Mouse (Mus musculus) left cerebral cortex, postnatal 14 days (tissue): ENCODE results near the gene Arl6ip5. TPM values are rescaled to one million over a fixed set of nuclear protein-coding genes. Genes with fewer than 3 reads are reported as not detected.
"Not testable (repeated sequence)": the region's sequence is repeated elsewhere in the genome, so short reads cannot be mapped to it uniquely, and the experiment has no call there.

Experiments used
- DNase-seq, 2 experiments: peaks; one replicate each; pipeline ENCODE4 v3.0.0; 2021 to 2022; ENCODE audit warnings: low spot score in 2 of 2, mixed read lengths in 1 of 2
- intact Hi-C: fragments of 180-260 bp; cut with DNase I; formaldehyde crosslinking; loops from one replicate; pipeline ENCODE4 v1.15.1; 2025
- total RNA-seq, 2 experiments: library from RNA; stranded (reverse); gene quantifications; 2 replicates each; pipeline ENCODE4 v1.2.3; 2021

The Arl6ip5 gene
- total RNA-seq, 2 experiments from 2014 or later: 168 to 174 TPM

GRCm38 (mm10) chr6:97263750-97264149, 53.3 kb downstream of the Arl6ip5 start:
- intact Hi-C loops, DNase-seq: not testable (repeated sequence)

GRCm38 (mm10) chr6:97265240-97265639, 54.8 kb downstream of the Arl6ip5 start:
- no peak for DNase-seq
- intact Hi-C loops: no loop called here

- DNase-seq: no peak
- intact Hi-C loops: no loop called here
Measured at GRCm38 (mm10) chr6:97265705-97266104, 55.2 kb downstream of the Arl6ip5 start.

DNA sequence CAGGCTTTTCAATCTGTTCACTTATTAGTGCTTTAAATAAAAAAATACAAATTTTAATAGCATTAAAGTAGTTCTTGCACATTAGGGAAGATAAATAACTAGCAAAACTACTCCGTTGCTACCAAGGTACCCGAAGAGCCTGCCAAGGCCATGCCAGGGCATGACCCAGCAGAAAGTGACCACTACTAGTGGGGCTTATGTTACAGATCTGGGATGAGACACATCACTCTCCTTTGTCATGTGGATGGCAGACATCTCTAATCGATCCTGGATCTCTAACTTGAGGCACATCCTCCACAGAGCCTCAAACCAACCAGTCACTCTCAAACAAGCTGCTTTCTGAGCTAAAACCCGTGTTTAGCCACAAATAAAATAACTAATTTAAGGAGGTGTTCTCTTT, 56.2 kb downstream of the Arl6ip5 start:
- no peak for DNase-seq
- intact Hi-C loops: no loop called here

DNA sequence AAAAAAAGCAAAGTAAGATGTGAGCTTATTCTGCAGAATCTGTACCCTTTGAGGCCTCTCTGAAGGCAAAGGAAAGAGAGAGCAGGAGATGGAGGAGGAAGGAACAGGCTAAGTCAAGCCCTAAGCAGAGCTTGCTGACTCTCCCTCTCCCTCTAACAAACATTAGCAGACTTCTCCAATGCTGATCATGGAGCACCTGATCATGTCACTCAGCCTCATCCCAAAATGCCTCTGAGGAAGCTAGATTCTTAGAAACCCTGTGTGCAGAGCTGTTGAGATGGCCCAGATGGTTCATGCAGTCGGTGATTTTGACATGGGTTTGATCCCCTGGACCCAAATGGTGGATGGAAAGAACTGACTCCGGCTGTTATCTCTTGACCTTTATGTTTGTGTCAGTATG, 56.6 kb downstream of the Arl6ip5 start:
- no peak for DNase-seq
- intact Hi-C loops: no loop called here

DNA sequence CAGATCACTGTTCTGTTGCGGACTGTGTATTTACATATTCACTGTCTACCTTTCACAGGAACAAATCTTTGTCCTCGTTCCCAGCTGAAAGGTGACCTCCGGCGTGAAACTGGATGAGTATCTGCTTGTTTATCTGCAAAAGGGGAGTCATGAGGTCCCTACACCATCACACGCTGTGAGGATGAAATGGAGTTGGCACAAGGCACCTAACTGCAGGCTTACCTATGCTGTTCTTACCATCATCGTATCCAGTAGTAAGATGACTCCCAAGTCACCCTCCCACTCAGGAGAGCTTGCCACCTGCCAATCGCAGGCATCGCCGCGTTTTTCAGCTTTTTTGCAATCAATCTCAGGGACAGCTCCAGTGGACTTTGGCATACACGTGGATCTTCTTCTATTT, 59.1 kb downstream of the Arl6ip5 start:
- DNase-seq: no peak
- intact Hi-C loops: no loop called here

- no peak for DNase-seq
- intact Hi-C loops: no loop called here
Measured at GRCm38 (mm10) chr6:97272349-97272748, 61.9 kb downstream of the Arl6ip5 start.

DNA sequence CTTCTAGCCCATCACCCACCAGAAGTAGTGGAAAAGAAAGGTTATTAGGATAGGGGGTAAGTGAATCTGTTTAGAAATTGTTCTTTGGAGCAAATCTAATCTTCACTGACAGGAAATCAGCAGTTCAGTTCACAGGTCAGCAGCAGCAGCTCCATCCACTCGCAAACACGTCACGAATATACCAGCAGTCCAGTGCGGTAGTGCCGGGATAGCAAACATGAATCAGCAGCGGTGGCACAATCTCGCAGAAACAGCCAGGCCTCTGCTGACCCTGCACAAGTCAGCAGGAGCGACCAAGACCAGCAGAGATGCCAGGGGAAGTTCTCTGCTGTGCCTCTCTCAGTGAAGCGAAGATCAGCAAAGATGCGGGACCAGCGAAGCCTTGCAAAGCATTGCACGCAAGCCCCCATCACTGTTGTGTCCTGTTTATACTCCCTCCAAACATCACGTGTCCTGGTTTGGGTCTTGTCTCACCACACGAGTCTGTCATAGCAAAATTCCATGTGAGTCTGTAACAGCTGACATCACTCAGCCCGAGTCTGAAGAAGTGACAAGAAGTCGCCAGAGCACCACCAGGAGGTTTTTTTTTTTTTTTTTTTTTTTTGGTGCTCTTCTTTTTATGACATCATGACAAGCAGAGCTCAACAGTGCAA, 62.7 kb downstream of the Arl6ip5 start:
- intact Hi-C loops: no loop called here

GRCm38 (mm10) chr6:97273777-97274176, 63.3 kb downstream of the Arl6ip5 start:
- no peak for DNase-seq
- intact Hi-C loops: no loop called here

More for the DNA sequence above, 62.7 kb downstream of the Arl6ip5 start:
- no peak for DNase-seq

- DNase-seq: no peak
- intact Hi-C loops: loop anchor here (5.0 kb wide), 1 partner anchor 232 kb away; no protein-coding TSS in a partner anchor
Measured at GRCm38 (mm10) chr6:97275760-97276159, 65.3 kb downstream of the Arl6ip5 start.

DNA sequence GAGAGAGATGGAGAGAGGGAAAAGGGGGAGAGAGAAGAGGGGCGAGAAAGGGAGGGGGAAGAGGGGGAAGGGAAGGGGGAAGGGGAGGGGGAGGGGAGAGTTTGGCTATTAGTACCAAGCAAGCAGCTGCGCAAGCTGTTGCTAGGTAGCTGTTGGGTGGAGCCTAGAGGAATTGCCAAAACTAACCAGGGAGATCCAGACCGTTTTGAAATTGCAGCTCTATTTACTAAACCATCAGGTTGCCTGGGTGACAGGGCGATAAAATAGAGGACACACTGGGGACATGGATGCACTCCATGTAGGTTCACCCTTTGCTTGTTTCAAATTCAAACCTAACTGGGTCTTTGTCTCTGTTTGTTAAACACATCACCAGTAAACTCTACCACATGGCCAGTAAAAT, 65.9 kb downstream of the Arl6ip5 start:
- intact Hi-C loops: loop anchor here (5.0 kb wide), 1 partner anchor 231 kb away; no protein-coding TSS in a partner anchor
- no peak for DNase-seq

DNA sequence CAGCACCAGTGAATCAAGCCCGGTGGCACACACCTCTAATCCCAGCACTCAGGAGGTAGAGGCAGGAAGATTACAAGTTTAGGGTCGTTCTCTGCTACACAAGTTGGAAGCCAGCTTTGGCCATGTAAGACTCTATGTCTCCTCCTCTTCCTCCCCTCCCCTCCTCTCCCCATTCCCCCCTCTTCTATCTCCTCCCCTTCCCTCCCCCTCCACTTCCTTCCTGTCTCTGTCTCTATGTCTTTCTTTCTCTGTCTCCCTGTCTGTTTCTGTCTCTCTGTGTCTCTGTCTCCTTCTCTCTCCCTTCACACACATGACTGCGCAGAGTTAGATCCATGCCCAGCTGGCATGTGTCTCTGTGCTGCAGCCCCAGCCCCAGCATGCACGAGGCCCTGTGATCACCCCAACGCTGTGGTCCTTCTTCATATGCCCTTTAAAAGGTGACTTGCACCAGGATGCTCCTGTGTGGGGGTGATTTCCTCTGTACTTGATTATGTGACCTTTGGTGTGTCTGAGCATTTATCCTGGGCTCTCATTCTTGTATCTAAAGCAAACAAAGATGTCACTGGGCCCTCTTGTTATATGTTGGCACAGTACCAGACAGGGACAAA, 66.5 kb downstream of the Arl6ip5 start:
- DNase-seq: no peak
- intact Hi-C loops: loop anchor here (5.0 kb wide), 1 partner anchor 230 kb away; no protein-coding TSS in a partner anchor

- intact Hi-C loops: loop anchor here (1.0 to 5.0 kb wide), 4 partner anchors 139 to 463 kb away; no protein-coding TSS in a partner anchor
- peak; percentile 78 to 83 for DNase-seq
Measured at GRCm38 (mm10) chr6:97278014-97278787, 67.7 kb downstream of the Arl6ip5 start.

- DNase-seq: no peak
- intact Hi-C loops: loop anchor here (1.0 to 5.0 kb wide), 4 partner anchors 138 to 462 kb away; no protein-coding TSS in a partner anchor
Measured at GRCm38 (mm10) chr6:97278878-97279277, 68.4 kb downstream of the Arl6ip5 start.

Other genes starting within 250 kb of the Arl6ip5 start
- gene Fam19a4, start 150.3 kb upstream of the Arl6ip5 start, total RNA-seq: under 1 TPM; 0.44 to 0.47 TPM
- 10 to 100 TPM; 38.6 to 41.3 TPM for gene Eogt, start 61.5 kb upstream of the Arl6ip5 start, total RNA-seq
- gene Tmf1, start 31.6 kb upstream of the Arl6ip5 start, total RNA-seq: 10 to 100 TPM; 53.6 to 55.3 TPM
- gene Uba3, start 5.0 kb upstream of the Arl6ip5 start, total RNA-seq: 10 to 100 TPM; 65.4 to 66.3 TPM
- gene Lmod3, start 42.1 kb downstream of the Arl6ip5 start, total RNA-seq: under 1 TPM; 0.38 to 0.42 TPM